8 mouse cellular contexts compared by ENCODE assay signal in genomic region chr5:105698694-105699093, GRCm38 (mm10). TPM values are rescaled to one million over a fixed set of nuclear protein-coding genes. Genes with fewer than 3 reads are reported as not detected.
DNase-seq lines count a peak whose midpoint lies in the region; ATAC-seq and TF ChIP-seq lines count a peak whose summit lies in the region.

No protein-coding gene starts in this region.

- no peaks in the 10 kb centered on the region for H3K9me3 ChIP-seq in intestine, embryonic 15.5 days

- peaks cover 8% of the 10 kb centered on the region; the same call in 1 of the 2 replicates for H3K4me1 ChIP-seq in embryonic fibroblast, embryonic 13.5 days (ENCODE audit: control insufficient read depth, insufficient read depth, low read length)
- H3K4me1 ChIP-seq in intestine, embryonic 15.5 days (replicated peaks): 0 out of 2 replicates have a peak, but pooled peaks cover 9% of the 10 kb centered on the region

- no peaks in the 10 kb centered on the region for H3K36me3 ChIP-seq in intestine, embryonic 15.5 days

- DNase-seq in CD4-positive, CD25-positive, alpha-beta regulatory T cell, adult 2 months (ENCODE audit: low read depth, low spot score): peak; percentile 49
- peak; percentile 78 for DNase-seq in Muller cell, postnatal 12 days (ENCODE audit: inconsistent ontology term)
- peak; percentile 74 to 77 for DNase-seq in lung, postnatal 4 days
- DNase-seq in spleen, adult 18-20 months: no peak
- no peak for DNase-seq in layer of hippocampus, adult 18-20 months (ENCODE audit: low spot score in 2 of 2)

- WGBS in intestine, embryonic 15.5 days: 27% methylated on average over 7 of the region's 7 CpGs

- H3K4me3 ChIP-seq in embryonic fibroblast, embryonic 13.5 days (ENCODE audit: insufficient read depth, low read length): no peak overlapping the region
- 0 out of 2 replicates have a peak overlapping the region, but pooled peaks have one; percentile 73 for H3K4me3 ChIP-seq in intestine, embryonic 15.5 days (replicated peaks)

- H3K4me2 ChIP-seq in intestine, embryonic 15.5 days (replicated peaks): peak overlapping the region; percentile 92

- H3K27ac ChIP-seq in embryonic fibroblast, embryonic 13.5 days (ENCODE audit: insufficient read depth, low read length): peak overlapping the region; percentile 46; the same call in 1 of the 2 replicates
- H3K27ac ChIP-seq in intestine, embryonic 15.5 days: peak overlapping the region; percentile 30; the same call in 1 of the 2 replicates

- TF ChIP-seq POLR2A in embryonic fibroblast, embryonic 13.5 days (IDR thresholded peaks at IDR 0.05; ENCODE audit: low read depth, low read length): no peak

- H3K9ac ChIP-seq in intestine, embryonic 15.5 days: no peak overlapping the region

- ATAC-seq in CD4-positive, CD25-positive, alpha-beta regulatory T cell, adult 4 months: no peak
- no peak for ATAC-seq in intestine, embryonic 15.5 days

- no peak for TF ChIP-seq CTCF in embryonic fibroblast, embryonic 13.5 days (IDR thresholded peaks at IDR 0.05; ENCODE audit: borderline replicate concordance, insufficient read depth, low read length)

- 0 out of 2 replicates have a peak, but pooled peaks cover 2% of the 10 kb centered on the region for H3K27me3 ChIP-seq in intestine, embryonic 15.5 days (replicated peaks)

RNA-seq across cellular contexts. Expression of gene Lrrc8d, which starts 1.1 kb away (rescaled TPM):
- 10 to 100 TPM; 17.2 to 19.5 TPM for polyA plus RNA-seq in CD4-positive, CD25-positive, alpha-beta regulatory T cell, adult 4 months (2017; shearing (Covaris generic))
- polyA plus RNA-seq in embryonic fibroblast, embryonic 13.5 days (2011; ENCODE audit: insufficient read length, low read depth, missing spikeins): 30.2 and 39.4 TPM in 2 replicates
- 14.8 and 16.2 TPM in 2 replicates for polyA plus RNA-seq in intestine, embryonic 15.5 days (2015; fragmentation: Nextera tagmentation; extraction: Ambion mirVana)
- total RNA-seq in layer of hippocampus, adult 18-20 months (2021): 10 to 100 TPM; 46.8 to 47.8 TPM

Comparison
In these comparisons a context has a peak if more than half of its experiments do, and no peak if none do; other contexts are left out.
1. DNase-seq: peak in CD4-positive, CD25-positive, alpha-beta regulatory T cell, adult 2 months (single experiment), Muller cell, postnatal 12 days (single experiment) and lung, postnatal 4 days (2 of 2); none in spleen, adult 18-20 months (0 of 2) and layer of hippocampus, adult 18-20 months (0 of 2).